Mouse (Mus musculus) lung, postnatal 0 days (tissue): Measurements from ENCODE around the gene Rnf38. TPM values are rescaled to one million over a fixed set of nuclear protein-coding genes. Genes with fewer than 3 reads are reported as not detected.

Experiments
- ATAC-seq: fragments of 200-750 bp; cut with Nextera tagmentation; 2 replicates; pipeline ENCODE4 v1.8.0; 2017; ENCODE audit warnings: moderate library complexity
- DNase-seq: peaks from one replicate; pipeline ENCODE4 v3.0.0-alpha.2; 2016; ENCODE audit warnings: low spot score
- H3K27ac ChIP-seq: fragments of 300-500 bp; sonication (generic); 2 replicates; pipeline ENCODE4 v1.5.1; 2014; ENCODE audit warnings: antibody characterized with exemption, mild to moderate bottlenecking, low read length, mixed read lengths
- H3K27me3 ChIP-seq: fragments of 300-500 bp; sonication (generic); replicated peaks from 2 replicates; pipeline ENCODE4 v1.6.1; 2014; ENCODE audit warnings: low read length, mixed read lengths; ENCODE audit not compliant: insufficient read depth
- H3K36me3 ChIP-seq: fragments of 300-500 bp; sonication (generic); 2 replicates; pipeline ENCODE4 v1.6.1; 2014; ENCODE audit warnings: low read length, mixed read lengths; ENCODE audit not compliant: insufficient read depth
- H3K4me1 ChIP-seq: fragments of 300-500 bp; sonication (generic); 2 replicates; pipeline ENCODE4 v1.6.1; 2014; ENCODE audit warnings: antibody characterized with exemption, low read depth, low read length, mixed read lengths; ENCODE audit not compliant: insufficient read depth
- H3K4me2 ChIP-seq: fragments of 300-500 bp; sonication (generic); replicated peaks from 2 replicates; pipeline ENCODE4 v1.6.1; 2014; ENCODE audit warnings: low read depth, mild to moderate bottlenecking, low read length, moderate library complexity, mixed read lengths
- H3K4me3 ChIP-seq: fragments of 300-500 bp; sonication (generic); 2 replicates; pipeline ENCODE4 v1.5.1; 2014; ENCODE audit warnings: low read depth, low read length
- H3K9ac ChIP-seq: fragments of 300-500 bp; sonication (generic); replicated peaks from 2 replicates; pipeline ENCODE4 v1.6.1; 2014; ENCODE audit warnings: low read depth, mild to moderate bottlenecking
- H3K9me3 ChIP-seq: fragments of 300-500 bp; sonication (generic); 2 replicates; pipeline ENCODE4 v1.6.1; 2016; ENCODE audit warnings: low read length, mixed read lengths
- CTCF ChIP-seq: IDR thresholded peaks from 2 replicates; pipeline ENCODE4 v1.5.1; 2016; ENCODE audit warnings: antibody characterized with exemption, mild to moderate bottlenecking
- EP300 ChIP-seq: IDR thresholded peaks from 2 replicates; pipeline ENCODE4 v1.6.1; 2016; ENCODE audit warnings: antibody characterized with exemption, mild to moderate bottlenecking, control low read depth
- WGBS: fragments of 180-500 bp; shearing (Covaris S2); extraction: QIAGEN DNeasy Blood & Tissue Kit; methylation state at CpG from one replicate; pipeline ENCODE4 v1.1.7; 2014; 5-methylcytosine and 5-hydroxymethylcytosine counted together
- polyA plus RNA-seq: library from polyadenylated mRNA; unstranded; fragments of >200 nt; fragmentation: Nextera tagmentation; extraction: Ambion mirVana; gene quantifications from 2 replicates; pipeline ENCODE4 v1.2.1, GENCODE M21; 2015

Rnf38 gene
- polyA plus RNA-seq, 1 experiment from 2014 or later, result 12.1 TPM

GRCm38 (mm10) chr4:44159839-44160238 is 73.8 kb downstream of the Rnf38 start:
- H3K27ac ChIP-seq, result no peak overlapping the region
- TF ChIP-seq CTCF (no peak), EP300 (no peak)
- no peaks in the 10 kb centered on the region for H3K36me3 ChIP-seq
- no peaks in the 10 kb centered on the region; the same call in 1 of the 2 replicates for H3K4me1 ChIP-seq
- no peak overlapping the region for H3K4me3 ChIP-seq
- H3K9ac ChIP-seq, result no peak overlapping the region
- no peaks in the 10 kb centered on the region for H3K9me3 ChIP-seq
- WGBS, result 60% methylated on average over 8 of the region's 8 CpGs
- ATAC-seq (no peak), DNase-seq (no peak)
- no peak overlapping the region for H3K4me2 ChIP-seq
- H3K27me3 ChIP-seq, result no peaks in the 10 kb centered on the region

DNA sequence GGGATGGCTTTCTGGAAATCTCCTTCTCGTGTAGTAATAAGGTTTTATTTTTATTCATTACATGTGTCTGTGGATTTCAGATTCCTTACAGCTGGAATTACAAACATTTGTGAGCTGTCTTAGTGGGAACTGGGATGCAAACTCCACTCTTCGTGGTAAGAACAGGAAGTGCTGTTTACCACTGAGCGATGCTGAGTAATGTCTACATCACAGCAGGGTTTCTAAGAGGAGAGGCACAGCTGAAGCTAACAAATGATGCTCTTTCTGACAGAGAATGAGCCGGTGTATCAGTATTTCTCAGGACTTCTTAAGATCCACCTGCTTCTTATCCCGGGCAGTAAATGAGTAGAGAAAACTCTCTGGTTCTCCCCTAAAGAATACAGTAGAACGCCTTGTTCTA is 77.1 kb downstream of the Rnf38 start:
- WGBS, result 67% methylated on average over 6 of the region's 6 CpGs
- Histone ChIP-seq H3K36me3 (no peaks in the 10 kb centered on the region), H3K27me3 (no peaks in the 10 kb centered on the region), H3K4me2 (no peak overlapping the region), H3K4me3 (no peak overlapping the region), H3K27ac (no peak overlapping the region), H3K9me3 (no peaks in the 10 kb centered on the region), H3K4me1 (no peaks in the 10 kb centered on the region; the same call in 1 of the 2 replicates), H3K9ac (no peak overlapping the region)
- no peak for DNase-seq
- TF ChIP-seq CTCF (no peak), EP300 (no peak)
- ATAC-seq, result no peak

- Histone ChIP-seq H3K9ac (no peak overlapping the region), H3K4me1 (no peaks in the 10 kb centered on the region), H3K4me2 (no peak overlapping the region), H3K4me3 (no peak overlapping the region), H3K36me3 (no peaks in the 10 kb centered on the region), H3K27ac (no peak overlapping the region), H3K27me3 (no peaks in the 10 kb centered on the region), H3K9me3 (no peaks in the 10 kb centered on the region)
- DNase-seq (no peak), ATAC-seq (no peak)
- WGBS, result 77% methylated on average over 4 of the region's 4 CpGs
- TF ChIP-seq CTCF, result no peak
These were observed 78.7 kb downstream of the Rnf38 start for GRCm38 (mm10) chr4:44154884-44155283.

DNA sequence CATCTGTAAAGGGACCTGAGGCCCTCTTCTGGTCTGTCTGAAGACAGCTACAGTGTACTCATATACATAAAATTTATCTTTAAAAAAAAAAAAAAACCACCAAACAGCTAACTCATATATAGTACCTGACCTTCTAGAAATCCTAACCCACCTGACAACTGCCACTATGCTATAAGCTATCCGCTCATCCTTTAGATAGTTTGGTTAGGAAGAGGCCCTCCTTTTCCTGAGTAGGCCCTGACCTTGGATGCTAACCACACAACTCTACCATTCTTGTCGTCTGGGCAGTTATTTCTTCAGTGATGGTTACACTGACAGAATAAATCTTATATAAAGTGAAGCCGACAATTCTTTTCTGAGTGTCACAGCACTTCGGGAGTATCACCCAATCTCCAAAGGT is 80.7 kb downstream of the Rnf38 start:
- H3K36me3 ChIP-seq, result 0 out of 2 replicates have a peak, but pooled peaks cover 5% of the 10 kb centered on the region
- no peak for TF ChIP-seq CTCF
- TF ChIP-seq EP300, result no peak
- WGBS, result 84% methylated on average over 4 of the region's 4 CpGs

GRCm38 (mm10) chr4:44126805-44127204 is 106.8 kb downstream of the Rnf38 start:
- DNase-seq, result no peak
- Histone ChIP-seq H3K27ac (no peak overlapping the region), H3K9ac (no peak overlapping the region), H3K36me3 (peaks cover 32% of the 10 kb centered on the region; the same call in 1 of the 2 replicates), H3K27me3 (no peaks in the 10 kb centered on the region), H3K4me2 (no peak overlapping the region), H3K9me3 (no peaks in the 10 kb centered on the region), H3K4me1 (no peaks in the 10 kb centered on the region), H3K4me3 (no peak overlapping the region)
- no peak for ATAC-seq
- TF ChIP-seq EP300 (no peak), CTCF (no peak)
- 86% methylated on average over 12 of the region's 12 CpGs for WGBS

More for the DNA sequence above, 80.7 kb downstream of the Rnf38 start:
- Histone ChIP-seq H3K27me3 (no peaks in the 10 kb centered on the region), H3K27ac (no peak overlapping the region), H3K4me2 (no peak overlapping the region), H3K4me3 (no peak overlapping the region), H3K9me3 (no peaks in the 10 kb centered on the region), H3K9ac (no peak overlapping the region), H3K4me1 (no peaks in the 10 kb centered on the region)
- ATAC-seq (no peak), DNase-seq (no peak)

- Histone ChIP-seq H3K4me2 (no peak overlapping the region), H3K27ac (no peak overlapping the region), H3K9ac (no peak overlapping the region), H3K36me3 (no peaks in the 10 kb centered on the region), H3K4me3 (no peak overlapping the region), H3K9me3 (no peaks in the 10 kb centered on the region), H3K27me3 (no peaks in the 10 kb centered on the region), H3K4me1 (no peaks in the 10 kb centered on the region)
- peak; percentile 52 for ATAC-seq
- 48% methylated on average over 9 of the region's 9 CpGs for WGBS
- peak; percentile 71 for TF ChIP-seq CTCF
- no peak for TF ChIP-seq EP300
- DNase-seq, result peak; percentile 78
These were observed 114.0 kb downstream of the Rnf38 start for GRCm38 (mm10) chr4:44119410-44120201.
